ENCODE assay signal across 19 mouse cellular contexts in the genomic region with DNA sequence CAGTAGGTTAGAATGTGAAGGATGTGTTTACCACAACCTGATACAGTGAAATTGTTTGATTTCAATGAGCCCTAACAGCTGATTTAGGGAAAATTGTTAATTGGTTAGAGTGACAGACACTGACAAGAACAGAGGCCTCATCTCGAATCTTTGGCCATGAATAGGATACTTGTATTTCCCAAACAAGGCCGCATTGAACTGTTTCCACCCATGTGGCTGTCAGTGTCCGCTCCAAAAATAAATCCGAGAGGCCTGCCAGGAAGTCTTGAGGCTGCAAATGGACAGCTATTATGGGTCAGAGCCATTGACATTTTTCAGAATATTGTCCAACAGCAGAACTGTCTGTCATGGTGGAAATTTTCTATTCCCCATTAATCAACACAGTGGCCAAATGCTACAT.
DNase-seq lines count a peak whose midpoint lies in the region; ATAC-seq and TF ChIP-seq lines count a peak whose summit lies in the region.
"Had no signal": no experiment of that assay in that cellular context is flagged by ENCODE, and none has a peak within 500 bp of the region (broad histone marks: within the 10 kb centered on the region; RNA-seq: fewer than 3 reads in every experiment).

No protein-coding gene starts in this region.

- H3K4me3 ChIP-seq in heart, embryonic 10.5 days: no peak overlapping the region
- no peak overlapping the region for H3K4me3 ChIP-seq in midbrain, postnatal 0 days (ENCODE audit: low read depth, low read length)
- H3K4me3 ChIP-seq in midbrain, embryonic 14.5 days (replicated peaks; ENCODE audit: low read depth, low read length): no peak overlapping the region
- H3K4me3 ChIP-seq in kidney, embryonic 14.5 days (ENCODE audit: low read length): no peak overlapping the region
- H3K4me3 ChIP-seq: embryonic facial prominence, embryonic 15.5 days; forebrain, embryonic 13.5 days; intestine, embryonic 15.5 days; liver, embryonic 13.5 days had no signal

- no peaks in the 10 kb centered on the region for H3K27me3 ChIP-seq in heart, embryonic 10.5 days (ENCODE audit: insufficient read depth, poor library complexity, severe bottlenecking)
- H3K27me3 ChIP-seq in midbrain, postnatal 0 days (ENCODE audit: insufficient read depth, low read length): no peaks in the 10 kb centered on the region
- no peaks in the 10 kb centered on the region for H3K27me3 ChIP-seq in midbrain, embryonic 14.5 days (ENCODE audit: control insufficient read depth, insufficient read depth, low read length)
- no peaks in the 10 kb centered on the region for H3K27me3 ChIP-seq in kidney, embryonic 14.5 days (ENCODE audit: control insufficient read depth, insufficient read depth, low read length)
- H3K27me3 ChIP-seq: embryonic facial prominence, embryonic 15.5 days; forebrain, embryonic 13.5 days; intestine, embryonic 15.5 days; liver, embryonic 13.5 days had no signal

- no peak overlapping the region for H3K9ac ChIP-seq in midbrain, postnatal 0 days (replicated peaks; ENCODE audit: low read length, poor library complexity, severe bottlenecking)
- no peak overlapping the region for H3K9ac ChIP-seq in midbrain, embryonic 14.5 days (replicated peaks; ENCODE audit: low read length)
- H3K9ac ChIP-seq in kidney, embryonic 14.5 days (ENCODE audit: low read depth, low read length): no peak overlapping the region
- H3K9ac ChIP-seq: embryonic facial prominence, embryonic 15.5 days; forebrain, embryonic 13.5 days; intestine, embryonic 15.5 days; liver, embryonic 13.5 days had no signal

- H3K27ac ChIP-seq in heart, embryonic 10.5 days: no peak overlapping the region
- H3K27ac ChIP-seq in midbrain, postnatal 0 days (ENCODE audit: low read depth, low read length): no peak overlapping the region
- no peak overlapping the region for H3K27ac ChIP-seq in midbrain, embryonic 14.5 days (replicated peaks; ENCODE audit: low read depth, low read length)
- no peak overlapping the region for H3K27ac ChIP-seq in kidney, embryonic 14.5 days (ENCODE audit: low read depth, low read length)
- H3K27ac ChIP-seq: embryonic facial prominence, embryonic 15.5 days; forebrain, embryonic 13.5 days; intestine, embryonic 15.5 days; liver, embryonic 13.5 days had no signal

- no peaks in the 10 kb centered on the region for H3K4me1 ChIP-seq in heart, embryonic 10.5 days
- H3K4me1 ChIP-seq in midbrain, postnatal 0 days (ENCODE audit: insufficient read depth, low read length): no peaks in the 10 kb centered on the region
- H3K4me1 ChIP-seq in midbrain, embryonic 14.5 days (ENCODE audit: control insufficient read depth, insufficient read depth, low read length): no peaks in the 10 kb centered on the region
- H3K4me1 ChIP-seq in kidney, embryonic 14.5 days (ENCODE audit: control insufficient read depth, insufficient read depth, low read length): no peaks in the 10 kb centered on the region
- H3K4me1 ChIP-seq: intestine, embryonic 15.5 days; liver, embryonic 13.5 days had no signal

- intact Hi-C loops in left cerebral cortex, postnatal 4 days (cut with DNase I): no loop called here

- H3K36me3 ChIP-seq in heart, embryonic 10.5 days: no peaks in the 10 kb centered on the region
- H3K36me3 ChIP-seq in midbrain, postnatal 0 days (ENCODE audit: insufficient read depth, low read length): no peaks in the 10 kb centered on the region
- H3K36me3 ChIP-seq in midbrain, embryonic 14.5 days (ENCODE audit: control insufficient read depth, insufficient read depth, low read length): no peaks in the 10 kb centered on the region
- H3K36me3 ChIP-seq in kidney, embryonic 14.5 days (ENCODE audit: control insufficient read depth, insufficient read depth, low read length): no peaks in the 10 kb centered on the region
- H3K36me3 ChIP-seq: embryonic facial prominence, embryonic 15.5 days; G1E; intestine, embryonic 15.5 days; liver, embryonic 13.5 days had no signal

- TF ChIP-seq CTCF in midbrain, postnatal 0 days (IDR thresholded peaks at IDR 0.05): no peak

- no peak overlapping the region for H3K4me2 ChIP-seq in midbrain, postnatal 0 days (ENCODE audit: low read depth, low read length, poor library complexity, severe bottlenecking)
- no peak overlapping the region for H3K4me2 ChIP-seq in midbrain, embryonic 14.5 days (ENCODE audit: low read length)
- no peak overlapping the region for H3K4me2 ChIP-seq in kidney, embryonic 14.5 days (replicated peaks; ENCODE audit: low read depth, low read length)
- H3K4me2 ChIP-seq: embryonic facial prominence, embryonic 15.5 days; forebrain, embryonic 13.5 days; heart, embryonic 11.5 days; intestine, embryonic 15.5 days; liver, embryonic 13.5 days had no signal

- WGBS in heart, embryonic 10.5 days: 72% methylated on average over 4 of the region's 4 CpGs
- WGBS in midbrain, postnatal 0 days: 79% methylated on average over 4 of the region's 4 CpGs
- WGBS in midbrain, embryonic 14.5 days: 78% methylated on average over 4 of the region's 4 CpGs
- 85% methylated on average over 4 of the region's 4 CpGs for WGBS in kidney, embryonic 14.5 days

- ATAC-seq in midbrain, postnatal 0 days (ENCODE audit: low FRiP score): no peak
- ATAC-seq in midbrain, embryonic 14.5 days (ENCODE audit: low FRiP score, low TSS enrichment): no peak
- no peak for ATAC-seq in erythroblast, adult 5-6 weeks (replicated peaks; ENCODE audit: low FRiP score, poor library complexity, severe bottlenecking)
- no peak for ATAC-seq in kidney, embryonic 14.5 days (ENCODE audit: low FRiP score, low TSS enrichment)
- ATAC-seq: forebrain, embryonic 13.5 days; intestine, embryonic 15.5 days; lung, postnatal 0 days; midbrain, embryonic 16.5 days had no signal

- H3K9me3 ChIP-seq in heart, embryonic 10.5 days: no peaks in the 10 kb centered on the region
- H3K9me3 ChIP-seq in midbrain, postnatal 0 days (ENCODE audit: low read length): no peaks in the 10 kb centered on the region
- no peaks in the 10 kb centered on the region for H3K9me3 ChIP-seq in midbrain, embryonic 14.5 days (ENCODE audit: control insufficient read depth, low read length)
- H3K9me3 ChIP-seq in kidney, embryonic 14.5 days (ENCODE audit: control insufficient read depth, low read length): no peaks in the 10 kb centered on the region
- H3K9me3 ChIP-seq: embryonic facial prominence, embryonic 15.5 days; forebrain, embryonic 13.5 days; intestine, embryonic 15.5 days; liver, embryonic 13.5 days had no signal

- DNase-seq in heart, adult 8-10 months (ENCODE audit: low spot score): peak; percentile 34
- no peak for DNase-seq in heart, embryonic 10.5 days (ENCODE audit: low spot score)
- DNase-seq in midbrain, postnatal 0 days (ENCODE audit: low spot score): peak; percentile 35
- DNase-seq in midbrain, embryonic 14.5 days: no peak
- DNase-seq in cerebellum, postnatal 10 days: peak; percentile 18 to 37
- DNase-seq in left cerebral cortex, postnatal 4 days: peak; percentile 13
- DNase-seq: adrenal gland, adult 2 months; kidney, postnatal 14 days; liver, embryonic 13.5 days; thymus, postnatal 14 days had no signal

Comparison
In these comparisons a context has a peak if more than half of its experiments do, and no peak if none do; other contexts are left out.
1. DNase-seq: peak in heart, adult 8-10 months (single experiment), midbrain, postnatal 0 days (single experiment), cerebellum, postnatal 10 days (2 of 2) and left cerebral cortex, postnatal 4 days (single experiment); none in heart, embryonic 10.5 days (single experiment) and midbrain, embryonic 14.5 days (single experiment).